Mouse (Mus musculus) layer of hippocampus, adult 8-10 months (tissue): ENCODE results near the gene Det1. TPM values are rescaled to one million over a fixed set of nuclear protein-coding genes. Genes with fewer than 3 reads are reported as not detected.
A peak's percentile ranks its signal among the peaks of the same experiment; 100 is the strongest.

ENCODE experiments used
- DNase-seq, 2 experiments: peaks; one replicate each; pipeline ENCODE4 v3.0.0; 2022; ENCODE audit warnings: low spot score in 2 of 2
- microRNA-seq, 2 experiments: library from miRNA; unstranded; fragments of <30 nt; microRNA quantifications; one replicate each; pipeline ENCODE4 v1.2.0; 2022
- total RNA-seq, 4 experiments: library from RNA; stranded (reverse); gene quantifications; 2 replicates each; pipeline ENCODE4 v1.2.4; 2022

Det1 gene
- total RNA-seq, 4 experiments from 2014 or later = 5.6 to 8.3 (median 6.5) TPM

DNA sequence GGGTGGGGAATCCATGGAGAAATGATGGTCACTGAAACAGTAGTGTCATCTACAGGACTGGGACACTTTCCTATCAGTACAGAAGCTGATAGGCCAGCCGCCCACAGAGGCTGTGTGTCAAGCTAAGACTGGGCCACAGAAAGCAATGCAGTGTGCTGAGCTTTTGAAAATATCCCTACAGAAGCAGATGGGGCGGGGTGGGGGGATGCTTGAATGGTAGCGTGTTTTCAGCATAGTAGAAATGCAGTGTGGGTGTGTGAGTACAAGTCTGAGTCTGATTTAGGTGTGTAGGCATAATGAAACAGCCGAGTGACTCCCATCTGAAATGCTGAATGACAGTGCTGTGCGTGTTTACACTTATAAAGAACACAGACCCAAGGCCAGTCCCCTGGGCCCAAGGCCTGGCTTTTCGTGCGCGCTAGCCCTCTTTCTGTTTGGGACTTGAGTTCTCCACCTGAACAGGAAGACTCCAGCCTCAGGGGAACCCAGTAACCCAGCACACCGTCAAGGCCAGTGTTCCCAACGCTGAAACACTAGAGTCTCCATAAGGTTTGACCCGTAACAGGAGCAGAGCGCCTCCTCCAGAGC lies 59.2 kb downstream of the Det1 start:
- DNase-seq = peak; percentile 30 to 51

- no peak for DNase-seq
These were observed 61.2 kb downstream of the Det1 start for GRCm38 (mm10) chr7:78785906-78786305.

DNA sequence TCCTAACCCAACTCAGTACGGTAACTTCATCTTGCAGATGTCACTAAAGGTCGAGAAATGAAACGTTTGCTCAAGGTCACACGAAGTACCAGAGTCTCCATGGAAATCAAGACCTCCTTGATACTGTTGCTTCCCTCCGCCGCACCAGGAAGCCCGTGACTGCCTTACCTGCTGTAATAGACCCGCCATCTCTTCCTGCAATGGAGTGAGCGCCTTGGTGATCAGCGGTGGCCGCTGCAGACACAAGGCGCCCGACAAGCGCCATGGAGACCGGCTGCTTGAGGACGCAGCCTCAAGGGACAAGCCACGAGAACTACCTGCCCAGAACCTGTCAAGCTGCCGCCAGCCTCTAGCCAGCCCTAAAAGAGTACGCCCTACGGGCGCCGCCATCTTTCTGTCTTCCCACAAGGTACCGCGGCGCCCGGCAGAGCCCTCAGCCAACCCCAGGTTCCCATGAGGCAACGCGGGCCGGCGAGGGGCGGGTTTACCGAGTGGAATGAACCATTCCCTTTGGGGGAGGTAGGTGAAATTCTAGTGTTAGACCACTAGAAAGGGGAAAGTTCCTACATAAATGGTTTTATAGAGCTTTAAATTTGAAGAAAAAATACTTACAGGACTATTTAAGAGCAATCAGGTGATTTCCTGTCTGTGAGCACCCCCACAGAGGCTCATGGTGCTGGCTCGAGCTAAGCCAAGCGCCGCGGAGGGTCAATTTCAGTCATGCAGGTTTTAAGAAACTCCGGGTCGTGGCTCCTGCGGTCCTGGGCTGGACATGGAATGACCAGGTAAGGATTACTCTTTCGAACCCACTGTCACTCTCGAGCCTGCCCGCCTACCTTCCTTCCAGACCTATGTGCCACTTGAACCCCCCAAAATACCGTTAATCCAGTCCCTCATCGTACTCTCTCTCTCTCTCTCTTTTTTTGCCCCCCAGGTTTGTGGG lies 64.2 kb downstream of the Det1 start, which contains the start of the genes Mrps11 and Mrpl46:
Gene Mrps11, plus strand, starts transcription at position 481 of the 943 bp plus-strand sequence.
Gene Mrpl46, minus strand, starts transcription at position 893 of the 943 bp plus-strand sequence.
- DNase-seq = peak; percentile 78 to 79

- DNase-seq = no peak
These were observed 68.3 kb downstream of the Det1 start for GRCm38 (mm10) chr7:78778741-78779140.

Small RNA genes lying within 50 kb of the gene (microRNA-seq; reads per million reads assigned to microRNA genes)
- 87.4 to 125 reads per million in 2 experiments for gene Mir7-2

Other genes starting within 250 kb of the Det1 start
- gene Ntrk3, start 109.3 kb downstream of the Det1 start, total RNA-seq = 100 to 1,000 TPM; 175 to 215 (median 192) TPM
- 10 to 100 TPM; 36.2 to 45.6 (median 42.1) TPM for gene Mrps11, start 64.1 kb downstream of the Det1 start, total RNA-seq
- 10 to 100 TPM; 24.8 to 33.6 (median 30.3) TPM for gene Mrpl46, start 63.7 kb downstream of the Det1 start, total RNA-seq
- gene Aen, start 48.6 kb upstream of the Det1 start, total RNA-seq = 10 to 100 TPM; 17.8 to 23.3 (median 21.7) TPM
- gene Isg20, start 66.2 kb upstream of the Det1 start, total RNA-seq = 1 to 10 TPM in 2 of 4 experiments, under 1 TPM in 1, not detected in 1; 0.83 to 1.4 (median 1.0) TPM
- 1 to 10 TPM; 3.0 to 4.4 (median 4.0) TPM for gene Acan, start 206.2 kb upstream of the Det1 start, total RNA-seq